Mouse (Mus musculus): Measurements from ENCODE around the gene Rpap1. TPM values are rescaled to one million over a fixed set of nuclear protein-coding genes. Genes with fewer than 3 reads are reported as not detected.

The Rpap1 gene
- 16.6 and 25.9 TPM in 2 replicates for polyA plus RNA-seq (2012; rRNA removed; ENCODE audit: low replicate concordance)

DNA sequence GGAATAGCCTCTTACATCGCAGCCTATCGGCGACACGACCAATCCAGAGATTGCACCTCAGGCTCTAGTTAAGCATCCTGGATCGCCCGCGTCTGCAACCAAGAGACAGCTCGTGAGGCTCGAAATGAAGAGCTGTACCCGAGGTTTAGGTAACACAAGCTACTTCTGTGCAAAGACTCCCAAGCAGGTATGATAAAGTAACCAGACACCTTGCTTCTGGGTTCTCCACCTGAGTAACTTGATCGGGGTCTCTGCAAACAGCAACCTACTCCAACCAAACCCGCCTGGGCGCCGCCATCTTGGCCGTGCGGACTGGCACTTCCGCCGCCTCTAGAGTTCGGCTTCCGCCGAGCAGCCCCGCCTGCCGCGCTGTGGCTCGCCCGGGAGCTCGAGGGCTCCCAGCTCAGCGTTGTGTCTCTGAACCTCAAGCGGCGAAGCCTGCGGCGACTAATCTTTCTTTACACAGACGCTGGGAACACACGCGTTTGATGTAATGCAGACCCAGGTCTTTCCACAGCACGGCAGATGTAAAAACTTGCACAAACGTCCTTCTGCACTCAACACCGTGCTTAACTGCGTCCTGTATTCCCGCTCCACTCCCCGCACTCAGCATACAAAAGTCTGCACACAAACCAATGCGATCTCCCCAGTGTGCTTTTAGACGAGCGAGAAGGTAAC is at the start of gene Rpap1:
Rpap1 (minus strand) TSS at position 332 of the 678 bp plus-strand sequence.

DNA sequence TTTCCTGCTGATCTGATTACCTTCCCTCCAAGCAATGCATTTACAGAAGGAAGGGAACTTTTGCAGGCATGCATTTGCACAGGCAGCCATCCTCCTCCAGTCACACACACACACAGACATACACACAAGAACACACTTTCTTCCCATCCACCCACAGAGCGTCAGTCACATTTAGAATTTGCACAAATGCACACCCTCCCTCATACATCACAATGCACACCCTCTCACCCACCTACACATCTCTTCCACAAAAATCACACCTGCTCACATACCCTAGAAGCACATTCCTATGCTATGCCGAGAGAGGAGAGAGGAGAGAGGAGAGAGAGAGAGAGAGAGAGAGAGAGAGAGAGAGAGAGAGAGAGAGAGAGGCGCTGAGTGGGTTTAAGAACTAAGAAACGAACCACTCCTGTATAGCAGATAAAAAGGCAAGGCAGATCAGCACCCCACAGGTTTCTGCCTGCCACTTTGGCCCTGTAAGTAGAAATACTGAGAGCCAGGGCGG is 10.0 kb upstream of the Rpap1 start, which contains the start of gene Tyro3:
Tyro3 (plus strand) TSS at position 455 of the 505 bp plus-strand sequence.

GRCm38 (mm10) chr2:119760251-119760650 is 27.1 kb downstream of the Rpap1 start, which contains the start of gene Ltk:
TSS of gene Ltk (minus strand) at chr2:119760431.

GRCm38 (mm10) chr2:119741581-119742411 is 45.5 kb downstream of the Rpap1 start, which contains the start of gene Itpka:
TSS of gene Itpka (plus strand) at chr2:119742337.

Other genes starting within 250 kb of the Rpap1 start
- 1.0 and 2.6 TPM in 2 replicates for gene Exd1, start 239.9 kb downstream of the Rpap1 start, polyA plus RNA-seq (2012; rRNA removed; ENCODE audit: low replicate concordance)
- 210 and 560 TPM in 2 replicates for gene Chp1, start 239.8 kb downstream of the Rpap1 start, polyA plus RNA-seq (2012; rRNA removed; ENCODE audit: low replicate concordance)
- gene Nusap1, start 169.2 kb downstream of the Rpap1 start, polyA plus RNA-seq (2012; rRNA removed; ENCODE audit: low replicate concordance), result 0.42 and 1.5 TPM in 2 replicates
- 2.9 and 5.1 TPM in 2 replicates for gene Oip5, start 169.1 kb downstream of the Rpap1 start, polyA plus RNA-seq (2012; rRNA removed; ENCODE audit: low replicate concordance)
- 7.3 and 9.0 TPM in 2 replicates for gene Ndufaf1, start 124.7 kb downstream of the Rpap1 start, polyA plus RNA-seq (2012; rRNA removed; ENCODE audit: low replicate concordance)
- gene Rtf1, start 112.5 kb downstream of the Rpap1 start, polyA plus RNA-seq (2012; rRNA removed; ENCODE audit: low replicate concordance), result 8.4 and 11.6 TPM in 2 replicates
- 3.4 and 4.1 TPM in 2 replicates for gene Itpka, start 45.2 kb downstream of the Rpap1 start, polyA plus RNA-seq (2012; rRNA removed; ENCODE audit: low replicate concordance)
- gene Ltk, start 27.1 kb downstream of the Rpap1 start, polyA plus RNA-seq (2012; rRNA removed; ENCODE audit: low replicate concordance), result 0.11 and 1.7 TPM in 2 replicates
- 1.9 and 12.4 TPM in 2 replicates for gene Tyro3, start 10.2 kb upstream of the Rpap1 start, polyA plus RNA-seq (2012; rRNA removed; ENCODE audit: low replicate concordance)
- gene Mga, start 109.7 kb upstream of the Rpap1 start, polyA plus RNA-seq (2012; rRNA removed; ENCODE audit: low replicate concordance), result 17.6 and 42.1 TPM in 2 replicates
- gene Mapkbp1, start 185.2 kb upstream of the Rpap1 start, polyA plus RNA-seq (2012; rRNA removed; ENCODE audit: low replicate concordance), result 22.1 and 36.1 TPM in 2 replicates
- 7.9 and 14.1 TPM in 2 replicates for gene Jmjd7, start 239.9 kb upstream of the Rpap1 start, polyA plus RNA-seq (2012; rRNA removed; ENCODE audit: low replicate concordance)
- 3.3 and 4.9 TPM in 2 replicates for gene Gm28042, start 240.0 kb upstream of the Rpap1 start, polyA plus RNA-seq (2012; rRNA removed; ENCODE audit: low replicate concordance)
- 4.3 and 7.6 TPM in 2 replicates for gene Pla2g4b, start 245.9 kb upstream of the Rpap1 start, polyA plus RNA-seq (2012; rRNA removed; ENCODE audit: low replicate concordance)

All from subcutaneous adipose tissue, adult 2 months (tissue).